Mouse (Mus musculus) lung, embryonic 15.5 days (tissue): ENCODE data around the gene Ctsh. TPM values are rescaled to one million over a fixed set of nuclear protein-coding genes. Genes with fewer than 3 reads are reported as not detected.

Source experiments
- ATAC-seq: fragments of 200-750 bp; cut with Nextera tagmentation; 2 replicates; pipeline ENCODE4 v1.8.0; 2017; ENCODE audit warnings: moderate number of reproducible peaks, borderline replicate concordance; ENCODE audit not compliant: low FRiP score, low TSS enrichment; ENCODE audit errors: extremely low read depth
- H3K27ac ChIP-seq: fragments of 300-500 bp; sonication (generic); 2 replicates; pipeline ENCODE4 v1.5.1; 2015; ENCODE audit warnings: moderate library complexity, mild to moderate bottlenecking, inconsistent platforms
- H3K27me3 ChIP-seq: fragments of 300-500 bp; sonication (generic); 2 replicates; pipeline ENCODE4 v1.6.1; 2015; ENCODE audit warnings: inconsistent platforms
- H3K36me3 ChIP-seq: fragments of 300-500 bp; sonication (generic); 2 replicates; pipeline ENCODE4 v1.6.1; 2015; ENCODE audit warnings: inconsistent platforms
- H3K4me1 ChIP-seq: fragments of 300-500 bp; sonication (generic); 2 replicates; pipeline ENCODE4 v1.6.1; 2015; ENCODE audit warnings: inconsistent platforms
- H3K4me2 ChIP-seq: fragments of 300-500 bp; sonication (generic); 2 replicates; pipeline ENCODE4 v1.6.1; 2015; ENCODE audit warnings: inconsistent platforms, mild to moderate bottlenecking, moderate library complexity
- H3K4me3 ChIP-seq: fragments of 300-500 bp; sonication (generic); 2 replicates; pipeline ENCODE4 v1.5.1; 2015; ENCODE audit warnings: mild to moderate bottlenecking, inconsistent platforms
- H3K9ac ChIP-seq: fragments of 300-500 bp; sonication (generic); 2 replicates; pipeline ENCODE4 v1.6.1; 2015; ENCODE audit warnings: inconsistent platforms
- H3K9me3 ChIP-seq: fragments of 300-500 bp; sonication (generic); 2 replicates; pipeline ENCODE4 v1.6.1; 2016; ENCODE audit warnings: inconsistent platforms
- WGBS: fragments of 180-500 bp; shearing (Covaris S2); methylation state at CpG from one replicate; pipeline ENCODE4 v1.1.7; 2015; 5-methylcytosine and 5-hydroxymethylcytosine counted together
- polyA plus RNA-seq: library from polyadenylated mRNA; unstranded; fragments of >200 nt; fragmentation: Nextera tagmentation; extraction: Ambion mirVana; gene quantifications from 2 replicates; pipeline ENCODE4 v1.2.1, GENCODE M21; 2015

The Ctsh gene
- polyA plus RNA-seq: 410 and 503 TPM in 2 replicates

- peak within 1 kb of the TSS; percentile 79 for H3K4me2 ChIP-seq
- peak within 1 kb of the TSS; percentile 56 for H3K4me3 ChIP-seq
- no peaks in the 10 kb centered on the region for H3K36me3 ChIP-seq
- peak within 1 kb of the TSS; percentile 74 for H3K27ac ChIP-seq
- WGBS: 64% methylated on average over 2 of the region's 2 CpGs
- H3K27me3 ChIP-seq: no peaks in the 10 kb centered on the region
- ATAC-seq: no peak
- peak within 1 kb of the TSS; percentile 58 for H3K9ac ChIP-seq
- 0 out of 2 replicates have a peak, but pooled peaks cover 5% of the 10 kb centered on the region for H3K4me1 ChIP-seq
- H3K9me3 ChIP-seq: no peaks in the 10 kb centered on the region
Measured at GRCm38 (mm10) chr9:90053852-90054251, at the start of gene Ctsh. Gene Ctsh (plus strand): TSS chr9:90054152.

DNA sequence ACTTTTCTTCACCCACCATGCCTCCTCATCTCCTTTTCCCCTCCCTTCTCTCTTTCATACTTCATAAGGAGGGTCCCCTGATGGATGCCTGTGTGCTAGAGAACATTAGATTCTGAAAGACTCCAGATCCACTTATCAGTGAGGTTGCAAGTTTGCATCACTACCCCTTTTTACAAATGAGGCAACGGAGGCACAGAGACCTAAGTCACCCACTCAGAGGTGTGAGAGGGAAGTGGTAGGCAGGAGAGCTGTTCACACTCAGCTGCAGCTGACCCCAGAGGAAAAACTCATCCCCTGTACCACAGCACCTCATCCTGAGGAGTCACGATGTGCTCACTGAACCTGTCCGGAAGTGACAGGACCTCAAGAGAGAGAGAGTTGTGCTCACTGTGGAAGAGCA is 47.5 kb upstream of the Ctsh start:
- H3K36me3 ChIP-seq: no peaks in the 10 kb centered on the region
- no peak overlapping the region for H3K9ac ChIP-seq
- H3K4me3 ChIP-seq: no peak overlapping the region
- H3K9me3 ChIP-seq: no peaks in the 10 kb centered on the region
- WGBS: 66% methylated on average over 3 of the region's 3 CpGs
- H3K27ac ChIP-seq: peak overlapping the region; percentile 54; the same call in 1 of the 2 replicates
- no peaks in the 10 kb centered on the region for H3K27me3 ChIP-seq
- H3K4me1 ChIP-seq: peaks cover 10% of the 10 kb centered on the region
- no peak overlapping the region for H3K4me2 ChIP-seq
- ATAC-seq: no peak

GRCm38 (mm10) chr9:90007094-90007493 is 46.9 kb upstream of the Ctsh start:
- peak; percentile 29 for ATAC-seq

DNA sequence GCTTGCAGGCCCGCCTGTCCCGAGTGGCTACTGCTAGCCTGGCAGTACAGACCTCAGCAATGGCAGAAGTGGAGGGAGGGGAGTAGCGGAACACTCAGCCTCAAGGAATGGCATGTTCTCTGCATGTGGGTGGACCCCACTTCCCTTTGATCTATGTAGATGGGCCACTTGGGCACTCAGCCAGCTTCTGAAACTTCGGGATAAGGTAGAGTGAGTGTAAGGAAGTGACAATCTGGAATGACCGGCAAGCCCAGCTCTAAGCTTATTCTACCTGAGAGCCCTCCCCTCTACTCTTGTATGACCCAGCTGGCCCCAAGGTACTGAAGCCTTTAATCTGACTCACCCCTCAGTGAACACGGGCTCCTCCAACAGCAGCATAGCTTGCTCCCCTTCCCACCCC is 45.8 kb upstream of the Ctsh start:
- Histone ChIP-seq H3K9ac (no peak overlapping the region), H3K4me3 (no peak overlapping the region), H3K4me1 (peaks cover 11% of the 10 kb centered on the region), H3K27me3 (no peaks in the 10 kb centered on the region), H3K4me2 (no peak overlapping the region), H3K9me3 (no peaks in the 10 kb centered on the region), H3K27ac (peak overlapping the region; percentile 74), H3K36me3 (no peaks in the 10 kb centered on the region)
- peak; percentile 69 for ATAC-seq
- WGBS: 43% methylated on average over 6 of the region's 6 CpGs

More at GRCm38 (mm10) chr9:90007094-90007493, 46.9 kb upstream of the Ctsh start:
- Histone ChIP-seq H3K9me3 (no peaks in the 10 kb centered on the region), H3K36me3 (no peaks in the 10 kb centered on the region), H3K4me2 (no peak overlapping the region), H3K4me3 (no peak overlapping the region), H3K27ac (peak overlapping the region; percentile 74), H3K9ac (no peak overlapping the region), H3K27me3 (no peaks in the 10 kb centered on the region), H3K4me1 (peaks cover 11% of the 10 kb centered on the region)
- 22% methylated on average over 2 of the region's 2 CpGs for WGBS

DNA sequence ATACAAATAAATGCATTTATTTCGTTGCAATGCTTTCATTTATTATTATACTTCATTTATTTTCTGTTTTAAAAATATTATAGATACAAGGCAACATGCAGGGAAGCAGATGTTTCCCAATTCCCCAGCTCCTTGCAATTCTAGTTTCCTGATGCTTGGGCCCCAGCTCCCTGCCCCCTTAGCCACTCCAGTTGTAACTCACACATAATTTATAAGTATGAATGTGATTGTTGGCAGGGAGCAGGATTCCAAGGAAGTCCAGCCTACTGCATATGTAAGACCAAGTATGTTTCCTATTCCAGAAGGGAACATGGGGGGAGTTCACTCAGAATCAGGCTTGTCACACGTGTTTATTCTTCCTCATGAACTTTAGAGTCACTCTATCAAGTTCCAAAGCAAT is 42.1 kb upstream of the Ctsh start:
- WGBS: 34% methylated on average over 2 of the region's 2 CpGs
- Histone ChIP-seq H3K36me3 (no peaks in the 10 kb centered on the region), H3K9me3 (no peaks in the 10 kb centered on the region), H3K4me3 (no peak overlapping the region), H3K9ac (no peak overlapping the region), H3K27ac (no peak overlapping the region), H3K4me2 (no peak overlapping the region), H3K27me3 (no peaks in the 10 kb centered on the region), H3K4me1 (peaks cover 11% of the 10 kb centered on the region)
- ATAC-seq: peak; percentile 44; the same call in 1 of the 2 replicates

- ATAC-seq: no peak
- Histone ChIP-seq H3K4me3 (no peak overlapping the region), H3K27ac (no peak overlapping the region), H3K36me3 (no peaks in the 10 kb centered on the region), H3K9ac (no peak overlapping the region), H3K4me1 (peaks cover 2% of the 10 kb centered on the region; the same call in 1 of the 2 replicates), H3K9me3 (no peaks in the 10 kb centered on the region), H3K4me2 (no peak overlapping the region), H3K27me3 (no peaks in the 10 kb centered on the region)
- WGBS: 90% methylated on average over 3 of the region's 3 CpGs
Measured at GRCm38 (mm10) chr9:90014649-90015048, 39.3 kb upstream of the Ctsh start.

DNA sequence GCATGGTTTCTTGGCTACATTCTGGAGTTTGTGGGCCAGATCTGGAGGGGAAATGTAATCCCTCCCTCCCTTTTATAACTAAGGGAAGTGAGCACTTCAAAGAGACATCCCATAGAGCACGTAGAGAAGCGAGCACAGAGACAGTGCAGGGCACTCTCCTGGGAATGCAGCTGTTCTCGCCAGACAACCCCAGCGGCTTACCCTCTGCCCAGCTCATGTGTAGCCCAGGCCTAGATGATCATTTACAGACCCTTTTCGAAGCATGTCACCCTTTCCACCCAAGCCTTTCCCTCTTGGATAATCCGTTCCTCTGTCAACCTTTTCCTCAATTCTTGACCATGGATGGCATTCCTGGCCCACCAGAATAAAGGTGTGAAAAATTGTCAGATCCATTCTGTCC is 37.7 kb upstream of the Ctsh start:
- H3K9ac ChIP-seq: no peak overlapping the region
- H3K27me3 ChIP-seq: no peaks in the 10 kb centered on the region
- no peaks in the 10 kb centered on the region for H3K9me3 ChIP-seq
- H3K4me1 ChIP-seq: peaks cover 2% of the 10 kb centered on the region; the same call in 1 of the 2 replicates
- H3K4me3 ChIP-seq: no peak overlapping the region
- no peak overlapping the region for H3K27ac ChIP-seq
- no peak for ATAC-seq
- WGBS: 79% methylated on average over 6 of the region's 6 CpGs
- no peaks in the 10 kb centered on the region for H3K36me3 ChIP-seq
- no peak overlapping the region for H3K4me2 ChIP-seq

DNA sequence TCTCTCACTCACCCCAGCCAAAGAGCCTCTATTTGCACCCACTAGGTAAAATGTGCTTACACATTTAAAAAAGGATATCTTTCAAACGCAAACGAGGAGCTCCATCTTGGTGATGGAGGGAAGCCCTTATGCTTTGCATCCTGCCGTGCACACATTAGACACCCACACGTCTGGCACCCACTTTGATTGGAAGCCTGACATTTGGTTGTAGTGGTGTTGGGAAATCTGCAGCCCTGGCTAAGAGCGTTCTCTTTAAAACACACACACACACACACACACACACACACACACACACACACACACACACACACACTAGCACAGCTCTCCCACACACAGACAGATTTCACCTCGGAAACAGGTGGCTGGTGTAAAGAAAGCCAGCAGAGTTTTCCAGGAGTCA is 33.1 kb upstream of the Ctsh start:
- Histone ChIP-seq H3K36me3 (no peaks in the 10 kb centered on the region), H3K27ac (no peak overlapping the region), H3K4me1 (no peaks in the 10 kb centered on the region), H3K9ac (no peak overlapping the region), H3K9me3 (no peaks in the 10 kb centered on the region), H3K4me3 (no peak overlapping the region), H3K4me2 (no peak overlapping the region), H3K27me3 (no peaks in the 10 kb centered on the region)
- ATAC-seq: no peak
- WGBS: 62% methylated on average over 6 of the region's 6 CpGs

GRCm38 (mm10) chr9:90021442-90021841 is 32.5 kb upstream of the Ctsh start:
- no peak overlapping the region for H3K4me3 ChIP-seq
- no peaks in the 10 kb centered on the region for H3K36me3 ChIP-seq
- no peak overlapping the region for H3K27ac ChIP-seq
- 88% methylated on average over 4 of the region's 4 CpGs for WGBS
- H3K4me2 ChIP-seq: no peak overlapping the region
- ATAC-seq: no peak
- no peaks in the 10 kb centered on the region for H3K27me3 ChIP-seq
- H3K9me3 ChIP-seq: no peaks in the 10 kb centered on the region
- no peaks in the 10 kb centered on the region for H3K4me1 ChIP-seq
- H3K9ac ChIP-seq: no peak overlapping the region

DNA sequence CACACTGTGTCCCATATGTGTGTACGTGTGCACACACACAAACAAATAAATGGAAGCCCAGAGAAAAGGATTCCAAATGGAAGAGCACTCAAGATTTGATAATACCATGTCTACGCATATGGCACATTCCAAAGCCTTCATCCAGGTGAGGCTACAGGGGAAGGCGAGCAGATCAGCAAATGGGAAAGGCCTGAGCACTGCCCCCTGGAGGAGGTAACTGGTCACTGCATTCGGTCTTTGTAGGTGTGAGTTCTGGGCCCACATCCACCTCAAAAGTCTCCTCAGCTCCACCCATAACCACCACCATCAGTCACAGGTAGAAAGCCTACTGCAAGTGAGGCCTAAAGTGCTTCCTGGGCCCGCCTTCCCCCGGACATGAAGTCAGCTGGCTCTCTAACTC is 26.2 kb upstream of the Ctsh start:
- no peaks in the 10 kb centered on the region for H3K9me3 ChIP-seq
- H3K4me3 ChIP-seq: no peak overlapping the region
- H3K4me2 ChIP-seq: no peak overlapping the region
- 81% methylated on average over 6 of the region's 6 CpGs for WGBS
- H3K27ac ChIP-seq: no peak overlapping the region
- no peak for ATAC-seq
- no peaks in the 10 kb centered on the region for H3K4me1 ChIP-seq
- no peaks in the 10 kb centered on the region for H3K27me3 ChIP-seq
- no peak overlapping the region for H3K9ac ChIP-seq
- no peaks in the 10 kb centered on the region for H3K36me3 ChIP-seq

- Histone ChIP-seq H3K9ac (no peak overlapping the region), H3K9me3 (no peaks in the 10 kb centered on the region), H3K36me3 (no peaks in the 10 kb centered on the region), H3K27me3 (no peaks in the 10 kb centered on the region), H3K4me1 (no peaks in the 10 kb centered on the region; the same call in 1 of the 2 replicates), H3K27ac (no peak overlapping the region), H3K4me2 (no peak overlapping the region), H3K4me3 (no peak overlapping the region)
- ATAC-seq: no peak
- WGBS: 70% methylated on average over 4 of the region's 4 CpGs
Measured at GRCm38 (mm10) chr9:90033922-90034321, 20.0 kb upstream of the Ctsh start.

DNA sequence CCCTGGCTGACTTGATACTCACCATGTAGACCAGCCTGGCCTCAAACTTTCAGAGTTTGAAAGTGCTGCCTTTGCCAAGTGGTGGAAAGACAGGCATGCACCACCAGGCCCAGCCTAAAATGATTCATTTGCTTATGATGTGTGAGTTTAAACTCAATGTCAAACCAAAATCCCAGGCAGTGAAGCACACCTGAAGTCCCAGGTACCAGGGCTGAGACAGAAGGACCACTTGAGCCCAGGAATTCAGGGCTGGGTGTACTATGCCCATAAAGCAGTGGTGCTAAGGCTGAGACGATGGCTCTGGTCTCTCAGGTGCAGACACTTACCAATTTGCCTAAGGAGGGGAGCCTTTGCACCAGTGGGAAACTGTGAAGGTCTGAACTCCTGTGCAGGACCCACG is 18.8 kb upstream of the Ctsh start:
- Histone ChIP-seq H3K27ac (peak overlapping the region; percentile 86), H3K9me3 (no peaks in the 10 kb centered on the region), H3K4me1 (no peaks in the 10 kb centered on the region; the same call in 1 of the 2 replicates), H3K4me3 (no peak overlapping the region), H3K4me2 (no peak overlapping the region), H3K36me3 (no peaks in the 10 kb centered on the region), H3K9ac (no peak overlapping the region), H3K27me3 (no peaks in the 10 kb centered on the region)
- ATAC-seq: no peak; the same call in 1 of the 2 replicates
- 60% methylated on average over 2 of the region's 2 CpGs for WGBS

GRCm38 (mm10) chr9:90035794-90036193 is 18.2 kb upstream of the Ctsh start:
- no peak overlapping the region for H3K9ac ChIP-seq
- H3K36me3 ChIP-seq: no peaks in the 10 kb centered on the region
- H3K27ac ChIP-seq: peak overlapping the region; percentile 86
- H3K4me3 ChIP-seq: no peak overlapping the region
- no peaks in the 10 kb centered on the region for H3K27me3 ChIP-seq
- no peak overlapping the region for H3K4me2 ChIP-seq
- no peaks in the 10 kb centered on the region; the same call in 1 of the 2 replicates for H3K4me1 ChIP-seq
- ATAC-seq: peak; percentile 80
- 57% methylated on average over 3 of the region's 3 CpGs for WGBS
- no peaks in the 10 kb centered on the region for H3K9me3 ChIP-seq
